Mouse (Mus musculus) liver, embryonic 14.5 days (tissue): ENCODE data around the gene Stac2. TPM values are rescaled to one million over a fixed set of nuclear protein-coding genes. Genes with fewer than 3 reads are reported as not detected.
A peak's percentile ranks its signal among the peaks of the same experiment; 100 is the strongest.

Experiments
- ATAC-seq: fragments of 200-750 bp; cut with Nextera tagmentation; 2 replicates; pipeline ENCODE4 v1.8.0; 2017; ENCODE audit warnings: moderate number of reproducible peaks, mild to moderate bottlenecking, moderate library complexity; ENCODE audit not compliant: insufficient read depth
- DNase-seq, 3 experiments: peaks; one replicate each; pipeline ENCODE4 v3.0.0-alpha.2; 2012 to 2013; ENCODE audit warnings: low read depth in 3 of 3, low spot score in 3 of 3
- H3K27ac ChIP-seq: fragments of 300-500 bp; sonication (generic); 2 replicates; pipeline ENCODE4 v1.5.1; 2014; ENCODE audit warnings: moderate library complexity, mild to moderate bottlenecking, control low read depth, inconsistent platforms
- H3K27me3 ChIP-seq: fragments of 300-500 bp; sonication (generic); 2 replicates; pipeline ENCODE4 v1.6.1; 2014; ENCODE audit warnings: mild to moderate bottlenecking, low read length, moderate library complexity; ENCODE audit not compliant: control insufficient read depth, insufficient read depth
- H3K36me3 ChIP-seq: fragments of 300-500 bp; sonication (generic); replicated peaks from 2 replicates; pipeline ENCODE4 v1.6.1; 2014; ENCODE audit warnings: low read depth; ENCODE audit not compliant: control insufficient read depth, insufficient read depth
- H3K4me1 ChIP-seq, 2 experiments: fragments of 200-500 bp in 1 of 2; fragments of 300-500 bp in 1 of 2; sonication (generic) in 1 of 2; replicated peaks; 2 replicates each; pipeline ENCODE4 v1.6.1; 2012 to 2014; ENCODE audit warnings: antibody characterized with exemption in 1 of 2, inconsistent platforms in 1 of 2, low read length in 1 of 2; ENCODE audit not compliant: control insufficient read depth in 2 of 2, insufficient read depth in 2 of 2
- H3K4me2 ChIP-seq: fragments of 300-500 bp; sonication (generic); 2 replicates; pipeline ENCODE4 v1.6.1; 2014; ENCODE audit warnings: low read depth, mild to moderate bottlenecking, control low read depth, moderate library complexity
- H3K4me3 ChIP-seq, 2 experiments: fragments of 200-500 bp in 1 of 2; fragments of 300-500 bp in 1 of 2; sonication (generic) in 1 of 2; 2 replicates each; pipeline ENCODE4 v1.5.1; 2012 to 2014; ENCODE audit warnings: low read depth in 2 of 2, low read length in 2 of 2, mild to moderate bottlenecking in 2 of 2, control low read depth in 1 of 2, inconsistent platforms in 1 of 2, moderate library complexity in 1 of 2; ENCODE audit not compliant: insufficient read depth in 1 of 2
- H3K9ac ChIP-seq: fragments of 300-500 bp; sonication (generic); replicated peaks from 2 replicates; pipeline ENCODE4 v1.6.1; 2014; ENCODE audit warnings: mild to moderate bottlenecking, control low read depth, moderate library complexity
- H3K9me3 ChIP-seq: fragments of 300-500 bp; sonication (generic); 2 replicates; pipeline ENCODE4 v1.6.1; 2016; ENCODE audit warnings: low read length, mixed read lengths; ENCODE audit not compliant: control insufficient read depth
- CTCF ChIP-seq: IDR thresholded peaks from 2 replicates; pipeline ENCODE4 v1.5.1; 2016; ENCODE audit warnings: antibody characterized with exemption, low read depth, control low read depth
- EP300 ChIP-seq: IDR thresholded peaks from 2 replicates; pipeline ENCODE4 v1.6.1; 2016; ENCODE audit warnings: antibody characterized with exemption, low read depth
- WGBS: fragments of 180-500 bp; shearing (Covaris S2); extraction: QIAGEN DNeasy Blood & Tissue Kit; methylation state at CpG from one replicate; pipeline ENCODE4 v1.1.7; 2014; ENCODE audit not compliant: insufficient replicate concordance; 5-methylcytosine and 5-hydroxymethylcytosine counted together
- polyA plus RNA-seq, 2 experiments: library from polyadenylated mRNA; depleted of rRNA in 1 of 2; stranded (reverse) in 1 of 2; unstranded in 1 of 2; fragments of >200 nt; fragmentation: Nextera tagmentation in 1 of 2; extraction: Ambion mirVana in 1 of 2; gene quantifications; 2 replicates each; pipeline versions ENCODE4 v1.2.1 to v1.2.3; 2012 to 2014

The Stac2 gene
- polyA plus RNA-seq, 2 experiments = not detected

GRCm38 (mm10) chr11:98060104-98060692 lies 6.9 kb upstream of the Stac2 start:
- Histone ChIP-seq H3K36me3 (no peaks in the 10 kb centered on the region), H3K4me2 (no peak overlapping the region), H3K4me3 (no peak overlapping the region), H3K9ac (no peak overlapping the region), H3K9me3 (no peaks in the 10 kb centered on the region), H3K4me1 (no peaks in the 10 kb centered on the region), H3K27ac (no peak overlapping the region), H3K27me3 (no peaks in the 10 kb centered on the region; the same call in 1 of the 2 replicates)
- TF ChIP-seq EP300 = no peak
- DNase-seq (no peak), ATAC-seq (no peak)
- WGBS = 45% methylated on average over 5 of the region's 5 CpGs

- Histone ChIP-seq H3K27ac (no peak overlapping the region), H3K27me3 (no peaks in the 10 kb centered on the region; the same call in 1 of the 2 replicates), H3K36me3 (no peaks in the 10 kb centered on the region), H3K4me3 (no peak overlapping the region), H3K9me3 (no peaks in the 10 kb centered on the region), H3K4me2 (no peak overlapping the region), H3K9ac (no peak overlapping the region), H3K4me1 (no peaks in the 10 kb centered on the region)
- DNase-seq = no peak
- TF ChIP-seq EP300 (no peak), CTCF (no peak)
- WGBS = 64% methylated on average over 7 of the region's 7 CpGs
- no peak for ATAC-seq
Observed at GRCm38 (mm10) chr11:98059662-98060061, 6.4 kb upstream of the Stac2 start.

- no peaks in the 10 kb centered on the region for H3K36me3 ChIP-seq
- DNase-seq (no peak), ATAC-seq (no peak)
- H3K4me1 ChIP-seq = no peaks in the 10 kb centered on the region
- H3K27ac ChIP-seq = no peak overlapping the region
- H3K4me2 ChIP-seq = no peak overlapping the region
- no peak overlapping the region for H3K9ac ChIP-seq
- no peaks in the 10 kb centered on the region for H3K9me3 ChIP-seq
- TF ChIP-seq EP300 = no peak
- TF ChIP-seq CTCF = no peak
- WGBS = 66% methylated on average over 5 of the region's 5 CpGs
- no peak overlapping the region for H3K4me3 ChIP-seq
- peaks cover 14% of the 10 kb centered on the region for H3K27me3 ChIP-seq
Observed at GRCm38 (mm10) chr11:98057998-98058397, 4.7 kb upstream of the Stac2 start.

GRCm38 (mm10) chr11:98057466-98057865 lies 4.2 kb upstream of the Stac2 start:
- Histone ChIP-seq H3K27me3 (peaks cover 20% of the 10 kb centered on the region), H3K4me3 (no peak overlapping the region), H3K9ac (no peak overlapping the region), H3K4me1 (no peaks in the 10 kb centered on the region), H3K36me3 (no peaks in the 10 kb centered on the region), H3K4me2 (no peak overlapping the region), H3K27ac (no peak overlapping the region), H3K9me3 (no peaks in the 10 kb centered on the region)
- no peak for DNase-seq
- no peak for ATAC-seq
- no peak for TF ChIP-seq CTCF
- no peak for TF ChIP-seq EP300
- 21% methylated on average over 9 of the region's 9 CpGs for WGBS

GRCm38 (mm10) chr11:98052129-98052988 lies 903 bp downstream of the Stac2 start:
- TF ChIP-seq CTCF = no peak
- no peak for TF ChIP-seq EP300
- DNase-seq (no peak), ATAC-seq (no peak)
- no peak overlapping the region for H3K9ac ChIP-seq
- WGBS = 1% methylated on average over 75 of the region's 83 CpGs
- peak overlapping the region in 1 of 2 experiments; percentile 15; a peak in 2 of 4 replicates for H3K4me3 ChIP-seq
- H3K4me1 ChIP-seq = no peaks in the 10 kb centered on the region
- H3K36me3 ChIP-seq = no peaks in the 10 kb centered on the region
- peak overlapping the region; percentile 40 for H3K4me2 ChIP-seq
- H3K27ac ChIP-seq = no peak overlapping the region
- peaks cover 45% of the 10 kb centered on the region for H3K27me3 ChIP-seq
- H3K9me3 ChIP-seq = no peaks in the 10 kb centered on the region
